Mouse (Mus musculus) cerebellum, adult 18-20 months (tissue): ENCODE results near the gene Snrnp200.
"Not testable (repeated sequence)": the region's sequence is repeated elsewhere in the genome, so short reads cannot be mapped to it uniquely, and the experiment has no call there.

ENCODE experiments used
- DNase-seq, 2 experiments: peaks; one replicate each; pipeline ENCODE4 v3.0.0; 2021

Snrnp200 gene

DNA sequence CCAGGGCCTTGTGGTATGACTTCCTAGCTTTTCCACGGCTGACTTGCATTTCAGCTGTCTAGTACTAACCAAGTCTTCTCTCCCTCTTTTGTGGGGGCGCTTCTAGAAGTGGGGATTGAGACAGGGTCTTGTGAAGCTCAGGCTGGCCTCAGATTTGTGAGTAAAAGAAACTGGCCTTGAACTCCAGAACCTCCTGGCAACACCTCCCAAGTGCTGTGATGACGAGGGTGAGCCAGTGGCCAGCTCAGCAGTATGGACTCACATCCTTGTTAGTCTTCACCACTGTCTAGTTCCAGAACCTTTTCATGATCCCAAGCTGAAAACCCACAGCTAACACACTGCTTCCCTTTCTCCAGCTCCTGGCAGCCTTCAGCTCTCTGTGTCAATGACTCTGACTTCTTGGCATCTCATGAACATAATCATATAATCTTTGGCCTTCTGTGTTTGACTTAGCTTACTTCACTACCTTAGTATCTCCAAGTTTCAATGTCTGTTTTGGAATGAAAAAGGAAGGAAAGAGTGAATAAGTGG is 46.5 kb downstream of the Snrnp200 start:
- no peak for DNase-seq

- no peak for DNase-seq
These were observed 47.1 kb downstream of the Snrnp200 start for GRCm38 (mm10) chr2:127255294-127255693.

- DNase-seq, result no peak
These were observed 51.2 kb downstream of the Snrnp200 start for GRCm38 (mm10) chr2:127259340-127259739.

DNA sequence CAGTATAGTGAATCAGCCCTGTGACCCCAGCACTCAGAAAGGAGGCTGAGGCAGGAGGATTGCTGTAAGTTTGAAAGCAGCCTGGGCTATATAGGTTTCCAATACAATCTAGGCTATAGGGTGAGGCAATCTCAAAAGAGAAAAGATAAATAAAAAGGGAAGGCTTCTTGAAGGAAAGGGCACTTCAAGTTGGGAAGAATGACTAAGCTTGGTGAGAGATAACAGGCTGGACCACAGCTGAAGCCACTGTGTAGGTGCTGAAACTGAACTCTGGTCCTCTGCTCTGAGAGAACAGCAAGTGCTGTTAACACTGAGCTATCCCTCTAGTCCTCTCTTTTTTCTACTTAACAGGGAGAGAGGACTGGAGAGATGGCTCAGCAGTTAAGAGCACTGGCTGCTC is 54.3 kb downstream of the Snrnp200 start:
- DNase-seq, result no peak

DNA sequence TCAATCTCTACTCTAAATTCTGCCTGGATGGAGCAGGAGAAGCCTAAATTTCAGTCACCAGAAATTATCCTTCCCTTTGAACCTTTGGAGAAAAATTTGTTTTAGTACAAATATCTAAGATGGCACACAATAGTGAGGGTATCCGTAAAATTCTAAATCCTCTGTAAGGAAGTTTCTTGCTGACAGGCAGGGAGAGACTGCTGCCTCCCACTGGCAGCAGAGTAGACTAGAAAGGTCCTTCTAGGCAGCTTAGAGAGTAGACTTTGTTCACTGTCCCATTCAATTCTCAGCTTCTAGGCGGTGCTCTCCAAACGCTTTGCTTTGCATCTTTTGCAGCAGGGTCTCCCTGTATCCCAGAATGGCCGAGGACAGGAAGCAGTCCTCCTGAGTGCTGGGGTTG is 59.7 kb downstream of the Snrnp200 start:
- DNase-seq, result no peak

GRCm38 (mm10) chr2:127269491-127270299 is 61.5 kb downstream of the Snrnp200 start, which contains the start of gene Stard7:
Stard7 (plus strand) TSS chr2:127270218.
- DNase-seq, result peak; percentile 95 to 98

DNA sequence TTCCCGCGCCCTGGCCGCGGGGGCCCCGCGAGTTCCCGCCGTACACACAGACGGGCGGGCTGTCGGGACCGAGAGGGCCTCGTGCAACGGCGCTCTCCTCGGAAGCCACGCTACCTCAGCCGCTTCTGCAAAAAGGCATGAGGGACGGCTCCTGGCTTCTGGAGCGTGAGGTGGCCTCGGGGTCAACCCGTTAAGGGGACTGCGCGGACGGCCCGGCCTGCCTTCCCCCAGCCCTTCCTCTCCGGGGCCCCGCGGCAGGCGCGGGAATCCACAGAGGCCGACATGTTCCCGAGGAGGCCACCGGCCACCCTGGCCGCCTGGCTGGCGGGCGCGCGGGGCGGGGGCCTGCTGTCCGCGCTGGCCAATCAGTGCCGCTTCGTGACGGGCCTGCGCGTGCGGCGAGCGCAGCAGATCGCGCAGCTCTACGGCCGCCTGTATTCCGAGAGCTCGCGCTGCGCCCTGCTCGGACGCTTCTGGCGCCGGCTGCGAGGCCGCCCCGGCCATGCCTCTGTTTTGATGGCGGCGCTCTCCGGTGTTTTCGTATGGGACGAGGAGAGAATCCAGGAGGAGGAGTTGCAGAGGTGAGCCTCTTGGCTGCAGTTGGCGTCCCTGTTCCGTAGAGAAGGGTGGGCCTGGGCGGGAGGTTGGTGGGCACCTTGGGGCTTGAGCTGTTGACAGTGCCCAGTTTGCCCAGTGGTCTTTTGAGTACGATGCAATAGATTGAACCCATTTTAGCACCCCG is 62.3 kb downstream of the Snrnp200 start:
- DNase-seq, result peak; percentile 88 to 94

DNA sequence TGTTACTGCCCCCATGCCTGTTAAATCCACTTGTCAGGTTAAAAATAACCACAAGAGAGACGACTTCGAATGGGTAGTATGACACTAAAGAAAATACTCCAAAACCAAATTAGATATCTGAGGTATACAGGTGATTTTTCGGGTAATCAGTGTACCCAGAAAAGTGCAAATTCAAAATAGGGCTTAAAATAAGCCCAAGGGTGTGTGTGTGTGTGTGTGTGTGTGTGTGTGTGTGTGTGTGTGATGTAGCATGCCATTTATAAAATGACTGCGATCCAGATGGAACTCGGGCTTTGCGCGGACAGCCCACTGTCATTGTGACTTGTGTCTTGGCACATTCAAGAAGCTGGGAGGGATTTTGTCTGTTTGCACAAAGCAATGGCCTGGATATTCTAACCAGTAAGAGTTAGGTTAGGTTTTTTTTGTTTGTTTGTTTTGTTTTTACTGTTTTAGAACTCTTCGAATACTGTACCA is 62.9 kb downstream of the Snrnp200 start:
- DNase-seq, result peak; percentile 39 to 43

DNA sequence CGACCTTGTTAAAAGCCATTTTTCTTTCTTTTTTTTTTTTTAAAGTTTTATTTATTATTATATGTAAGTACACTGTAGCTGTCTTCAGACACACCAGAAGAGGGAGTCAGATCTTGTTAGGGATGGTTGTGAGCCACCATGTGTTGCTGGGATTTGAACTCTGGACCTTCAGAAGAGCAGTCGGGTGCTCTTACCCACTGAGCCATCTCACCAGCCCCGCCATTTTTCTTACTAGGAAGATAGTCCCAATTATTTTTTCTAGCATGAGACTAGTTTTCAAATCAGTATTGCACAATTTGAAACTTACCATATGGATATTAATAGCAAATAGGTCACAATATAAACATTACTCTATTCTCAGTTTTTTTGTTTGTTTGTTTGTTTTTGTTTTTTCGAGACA is 63.9 kb downstream of the Snrnp200 start:
- DNase-seq, result not testable (repeated sequence)

- no peak for DNase-seq
These were observed 64.6 kb downstream of the Snrnp200 start for GRCm38 (mm10) chr2:127272806-127273205.

DNA sequence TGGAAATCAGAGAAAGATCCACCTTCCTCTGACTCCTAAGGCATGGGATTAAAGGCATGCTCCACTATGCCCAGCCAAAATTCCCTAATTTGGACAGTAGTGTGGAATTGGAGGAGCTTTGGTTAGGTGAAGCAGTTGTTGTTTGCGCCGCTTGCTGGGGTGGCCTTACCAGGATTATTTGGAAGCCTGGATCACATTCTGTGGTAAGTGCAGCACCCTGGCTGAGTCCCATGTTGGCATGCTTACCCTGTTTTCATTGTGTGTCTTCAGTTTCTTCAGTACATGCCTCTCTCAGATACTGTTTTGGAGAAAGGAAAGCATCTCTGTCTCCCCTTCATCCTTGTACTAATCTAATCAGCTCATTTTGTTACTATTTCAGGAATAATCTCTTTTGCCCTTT is 66.4 kb downstream of the Snrnp200 start:
- DNase-seq, result no peak

DNA sequence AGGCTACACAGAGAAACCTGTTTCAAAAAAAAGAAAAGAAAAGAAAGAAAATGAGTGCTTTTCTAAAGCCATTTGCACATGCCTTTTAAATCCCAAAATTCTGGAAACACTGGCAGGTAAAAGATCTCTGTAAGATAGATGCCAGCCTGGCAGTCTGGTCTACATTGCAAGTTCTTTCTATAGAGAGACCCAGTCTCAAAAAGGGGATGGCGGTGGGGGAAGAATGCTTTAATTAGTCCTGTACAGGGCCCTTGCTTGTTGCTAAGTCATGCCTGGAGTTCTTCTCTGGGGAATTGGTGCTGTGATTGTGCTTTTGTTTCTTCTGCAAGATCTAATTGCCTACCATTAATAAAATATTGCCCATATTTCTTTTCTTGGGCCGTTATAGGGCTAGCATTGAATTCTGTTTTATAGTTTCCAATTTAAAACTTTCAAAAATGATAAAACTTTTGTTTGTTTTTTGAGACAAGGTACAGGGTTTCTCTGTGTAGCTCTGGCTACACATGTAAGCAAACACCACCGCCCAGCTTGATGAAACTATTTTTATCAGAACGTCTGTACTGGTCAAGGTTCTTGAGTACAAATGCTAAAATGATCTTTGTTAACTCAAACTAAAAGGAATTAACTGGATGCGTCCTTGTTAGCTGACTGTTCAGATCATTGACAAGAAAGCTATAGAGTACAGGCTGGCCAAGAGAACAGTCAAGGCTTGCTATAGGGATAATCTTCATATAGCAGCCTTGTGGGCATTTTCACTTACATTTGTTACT is 67.5 kb downstream of the Snrnp200 start:
- DNase-seq, result no peak

DNA sequence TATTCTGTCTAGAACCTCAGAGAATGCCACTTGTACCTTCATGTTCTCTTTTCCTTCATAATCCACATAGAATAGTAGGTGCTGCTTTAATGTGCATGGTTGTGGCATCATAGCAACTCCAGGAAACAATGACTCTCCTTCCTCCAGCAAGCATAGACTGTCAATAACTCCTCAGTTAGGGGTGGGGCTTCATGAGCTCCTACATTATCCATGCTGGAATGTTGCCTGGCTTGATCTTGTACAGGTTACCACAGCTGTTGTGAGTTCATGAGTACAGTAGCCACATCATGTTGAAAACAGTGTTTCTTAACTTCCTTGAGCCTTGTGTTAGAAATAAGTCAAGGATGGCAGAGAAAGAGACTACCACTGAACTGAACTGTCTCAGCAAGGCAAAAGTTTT is 70.0 kb downstream of the Snrnp200 start:
- DNase-seq, result no peak
